Mouse (Mus musculus) bone marrow, adult 2 months (tissue): Measurements from ENCODE around the gene Zdhhc17. TPM values are rescaled to one million over a fixed set of nuclear protein-coding genes. Genes with fewer than 3 reads are reported as not detected.

Source experiments
- H3K27ac ChIP-seq: fragments of 200-500 bp; 2 replicates; pipeline ENCODE4 v1.5.1; 2012; ENCODE audit warnings: low read depth, mild to moderate bottlenecking, control low read depth, inconsistent platforms, low read length; ENCODE audit not compliant: control insufficient read depth, poor library complexity, insufficient read depth
- H3K4me1 ChIP-seq: fragments of 200-500 bp; 2 replicates; pipeline ENCODE4 v1.6.1; 2011; ENCODE audit warnings: low read length; ENCODE audit not compliant: control insufficient read depth, insufficient read depth
- H3K4me3 ChIP-seq: fragments of 200-500 bp; replicated peaks from 2 replicates; pipeline ENCODE3; 2011; ENCODE audit warnings: mild to moderate bottlenecking, low read depth, low read length, control low read depth; ENCODE audit not compliant: control insufficient read depth
- CTCF ChIP-seq: fragments of 200-500 bp; IDR thresholded peaks from 2 replicates; pipeline ENCODE4 v1.5.1; 2011; ENCODE audit warnings: low read length, control low read depth; ENCODE audit not compliant: control insufficient read depth, insufficient read depth
- POLR2A ChIP-seq: fragments of 200-500 bp; IDR thresholded peaks from 2 replicates; pipeline ENCODE4 v1.6.1; 2011; ENCODE audit warnings: low read depth, mild to moderate bottlenecking, control low read depth, low read length, borderline replicate concordance; ENCODE audit not compliant: control insufficient read depth
- WGBS: fragments of 180-500 bp; shearing (Covaris S2); methylation state at CpG from one replicate; pipeline ENCODE4 v1.1.7; 2018; 5-methylcytosine and 5-hydroxymethylcytosine counted together
- polyA plus RNA-seq: library from polyadenylated mRNA; stranded (reverse); fragments of >200 nt; gene quantifications from 2 replicates; pipeline ENCODE4 v1.2.4, GENCODE M21; 2011; ENCODE audit warnings: low replicate concordance; ENCODE audit not compliant: missing spikeins, insufficient read depth, insufficient read length

Zdhhc17 gene
- polyA plus RNA-seq, 1 experiment: 4.6 TPM

GRCm38 (mm10) chr10:110992047-110992431 is 17.9 kb downstream of the Zdhhc17 start:
- Histone ChIP-seq H3K4me3 (no peak overlapping the region), H3K27ac (no peak overlapping the region), H3K4me1 (peaks cover 1% of the 10 kb centered on the region; the same call in 1 of the 2 replicates)
- WGBS: 14% methylated on average over 9 of the region's 9 CpGs
- no peak for TF ChIP-seq CTCF
- TF ChIP-seq POLR2A: no peak

DNA sequence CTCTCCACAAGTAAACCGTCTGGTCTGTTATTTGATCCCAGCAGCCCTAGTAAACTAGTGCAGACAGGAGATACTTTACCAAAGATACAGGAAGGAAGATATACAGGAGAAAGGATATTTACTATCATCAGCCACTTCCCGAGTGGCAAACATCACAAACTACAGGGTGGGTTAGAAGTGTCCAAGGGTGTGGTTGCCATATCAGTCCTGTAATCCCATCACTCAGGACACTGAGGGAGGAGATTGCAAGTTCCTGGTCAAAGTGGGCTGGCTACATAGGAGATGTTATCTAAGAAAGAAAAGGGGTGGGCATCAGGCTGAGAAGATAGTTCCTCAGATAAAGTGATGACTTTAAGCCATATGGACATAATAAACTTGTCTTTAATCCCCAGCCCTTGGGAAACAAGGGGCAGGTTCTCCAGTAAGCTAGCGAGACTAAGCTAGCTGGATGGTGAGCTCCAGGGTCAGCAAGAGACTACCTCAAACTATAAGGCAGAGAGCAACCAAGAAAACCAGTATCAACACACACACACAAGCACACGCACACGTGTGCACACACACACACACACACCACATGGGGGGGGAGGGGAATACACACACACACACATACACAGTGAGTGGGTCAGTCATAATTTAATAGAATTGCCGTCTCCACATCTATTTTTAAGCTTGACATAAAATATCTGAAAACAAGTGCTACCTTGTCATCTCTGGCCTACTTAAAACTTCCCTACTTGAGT is 18.5 kb downstream of the Zdhhc17 start:
- Histone ChIP-seq H3K4me1 (peaks cover 1% of the 10 kb centered on the region; the same call in 1 of the 2 replicates), H3K27ac (no peak overlapping the region), H3K4me3 (no peak overlapping the region)
- TF ChIP-seq CTCF: no peak
- 46% methylated on average over 6 of the region's 6 CpGs for WGBS

- TF ChIP-seq POLR2A: no peak
- no peak for TF ChIP-seq CTCF
- Histone ChIP-seq H3K4me3 (no peak overlapping the region), H3K27ac (no peak overlapping the region), H3K4me1 (peaks cover 1% of the 10 kb centered on the region; the same call in 1 of the 2 replicates)
- WGBS: 56% methylated on average over 2 of the region's 2 CpGs
These were observed 20.2 kb downstream of the Zdhhc17 start for GRCm38 (mm10) chr10:110989729-110990128.

GRCm38 (mm10) chr10:110986682-110987081 is 23.3 kb downstream of the Zdhhc17 start:
- WGBS: 83% methylated on average over 17 of the region's 17 CpGs
- Histone ChIP-seq H3K4me1 (no peaks in the 10 kb centered on the region), H3K4me3 (no peak overlapping the region), H3K27ac (no peak overlapping the region; the same call in 1 of the 2 replicates)
- TF ChIP-seq CTCF (no peak), POLR2A (no peak)

- 87% methylated on average over 4 of the region's 4 CpGs for WGBS
- TF ChIP-seq CTCF (no peak), POLR2A (no peak)
- Histone ChIP-seq H3K27ac (no peak overlapping the region), H3K4me3 (no peak overlapping the region), H3K4me1 (no peaks in the 10 kb centered on the region)
These were observed 27.2 kb downstream of the Zdhhc17 start for GRCm38 (mm10) chr10:110982771-110983170.

- Histone ChIP-seq H3K4me3 (no peak overlapping the region), H3K27ac (no peak overlapping the region), H3K4me1 (no peaks in the 10 kb centered on the region)
- 88% methylated on average over 6 of the region's 6 CpGs for WGBS
- TF ChIP-seq POLR2A: no peak
- no peak for TF ChIP-seq CTCF
These were observed 29.5 kb downstream of the Zdhhc17 start for GRCm38 (mm10) chr10:110980441-110980840.

- no peaks in the 10 kb centered on the region for H3K4me1 ChIP-seq
- TF ChIP-seq POLR2A (no peak), CTCF (no peak)
- H3K4me3 ChIP-seq: no peak overlapping the region
- no peak overlapping the region for H3K27ac ChIP-seq
- 55% methylated on average over 2 of the region's 2 CpGs for WGBS
These were observed 30.5 kb downstream of the Zdhhc17 start for GRCm38 (mm10) chr10:110979431-110979830.

DNA sequence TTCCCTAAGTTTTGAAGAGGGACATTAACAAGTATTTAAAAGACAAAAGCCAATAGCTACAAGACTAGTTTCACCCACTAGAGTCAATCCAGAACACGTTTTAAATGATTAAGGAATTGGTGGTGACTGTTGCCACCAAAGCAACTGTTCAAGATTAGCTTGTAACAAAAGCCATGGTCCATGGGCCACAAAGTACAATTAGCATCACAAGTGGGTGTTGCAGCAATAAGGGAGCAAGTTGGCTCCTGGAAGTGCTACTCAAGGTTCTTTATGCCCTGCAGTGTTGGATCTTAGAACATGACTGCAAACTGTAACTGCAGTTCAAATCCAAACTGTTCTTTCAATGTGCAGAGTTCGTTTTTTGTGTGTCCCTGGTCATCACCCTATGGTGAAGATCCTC is 32.6 kb downstream of the Zdhhc17 start:
- TF ChIP-seq POLR2A: no peak
- TF ChIP-seq CTCF: no peak
- WGBS: 80% methylated on average over 2 of the region's 2 CpGs
- no peak overlapping the region for H3K4me3 ChIP-seq
- H3K27ac ChIP-seq: no peak overlapping the region
- no peaks in the 10 kb centered on the region for H3K4me1 ChIP-seq
